Mouse (Mus musculus) ovary, postnatal 36 days (tissue): ENCODE results near the gene Mesp1.
"Not testable (repeated sequence)": the region's sequence is repeated elsewhere in the genome, so short reads cannot be mapped to it uniquely, and the experiment has no call there.

ENCODE experiments used
- DNase-seq: peaks from one replicate; pipeline ENCODE4 v3.0.0; 2022; ENCODE audit warnings: low spot score, mixed read lengths

Mesp1 gene

DNA sequence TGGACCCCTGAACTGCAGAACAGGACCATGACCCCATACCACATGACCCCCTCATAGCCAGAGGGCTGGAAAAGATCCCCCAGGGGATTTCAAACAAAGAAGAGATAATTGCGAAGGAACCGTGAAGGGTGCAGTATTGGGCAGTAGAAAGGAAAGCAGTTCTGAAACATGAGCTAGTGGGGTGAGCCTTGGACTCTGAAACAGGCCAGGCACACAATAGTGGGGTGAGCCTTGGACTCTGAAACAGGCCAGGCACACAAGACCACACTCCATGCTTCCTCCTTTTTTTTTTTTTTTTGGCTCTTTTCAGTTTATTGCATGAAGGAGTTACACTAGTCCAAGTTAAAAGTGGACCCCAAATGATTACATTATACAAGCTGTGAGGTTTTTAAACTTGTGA, 3.8 kb downstream of the Mesp1 start:
- not testable (repeated sequence) for DNase-seq

DNA sequence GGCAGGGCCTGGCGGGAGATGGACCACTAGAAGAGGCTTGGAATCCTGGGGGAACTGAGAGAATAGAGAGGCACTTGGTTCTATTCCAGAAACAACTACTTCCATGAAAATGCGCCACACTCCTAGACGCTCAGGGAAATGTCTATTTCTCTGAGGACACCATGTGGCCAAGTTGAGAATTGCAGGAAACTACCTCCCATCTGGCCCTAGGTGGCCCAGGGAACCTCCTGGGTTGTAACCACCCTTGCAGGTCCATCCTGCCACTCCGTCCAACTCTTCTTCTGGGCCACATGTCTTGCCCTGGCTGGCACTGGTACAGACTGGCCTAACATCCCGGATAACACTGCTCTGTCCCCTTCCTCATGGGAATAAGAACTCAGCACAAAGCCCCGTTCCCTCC, 7.3 kb downstream of the Mesp1 start:
- peak; percentile 52 for DNase-seq

DNA sequence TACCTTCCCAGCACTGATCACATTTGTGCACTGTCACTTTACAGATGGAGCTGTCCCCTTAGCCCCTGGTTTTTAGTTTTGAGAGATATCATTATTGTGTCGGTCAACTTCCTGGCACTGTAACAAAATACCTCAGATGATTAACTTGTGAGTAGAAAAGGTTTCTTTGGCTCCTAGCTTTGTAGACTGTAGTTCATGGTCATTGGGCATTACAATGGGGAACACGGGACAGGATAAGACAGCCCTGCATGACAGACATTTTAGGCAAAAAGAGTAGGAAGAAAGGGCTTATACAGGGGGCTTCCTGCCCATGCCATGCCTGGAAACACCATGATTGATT, 11.1 kb downstream of the Mesp1 start:
- no peak for DNase-seq

DNA sequence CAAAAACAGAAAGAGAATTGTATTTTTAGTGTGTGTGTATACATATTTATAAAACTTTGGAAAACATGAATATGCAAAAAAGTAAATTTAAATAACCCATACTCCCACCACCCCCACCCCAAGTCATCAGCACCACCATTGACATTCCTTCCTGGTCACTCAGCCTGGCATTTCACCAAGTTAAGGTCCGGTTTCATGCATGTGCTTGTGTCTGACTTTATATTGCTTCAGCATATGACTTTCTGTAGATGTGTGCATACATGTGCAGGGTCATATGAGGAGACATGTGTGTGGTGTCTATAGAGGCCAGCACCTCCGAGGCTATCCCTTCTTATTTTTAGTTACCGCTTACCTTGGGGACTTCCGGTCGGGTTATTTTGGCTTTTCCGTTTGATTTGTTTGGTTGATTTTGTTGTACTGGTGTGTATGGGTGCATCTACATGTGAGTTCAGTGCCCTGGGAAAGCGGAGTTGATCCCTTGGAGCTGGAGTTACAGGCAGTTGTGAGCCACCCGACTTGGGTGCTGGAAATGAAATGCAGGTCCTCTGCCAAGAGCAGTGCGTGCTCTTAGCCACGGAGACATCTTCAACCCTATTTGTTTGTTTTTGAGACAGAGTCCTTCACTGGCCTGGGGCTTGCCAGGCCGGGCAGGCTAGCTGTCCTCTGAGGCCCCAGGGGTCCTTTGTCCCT, 11.6 kb downstream of the Mesp1 start:
- DNase-seq, result no peak

DNA sequence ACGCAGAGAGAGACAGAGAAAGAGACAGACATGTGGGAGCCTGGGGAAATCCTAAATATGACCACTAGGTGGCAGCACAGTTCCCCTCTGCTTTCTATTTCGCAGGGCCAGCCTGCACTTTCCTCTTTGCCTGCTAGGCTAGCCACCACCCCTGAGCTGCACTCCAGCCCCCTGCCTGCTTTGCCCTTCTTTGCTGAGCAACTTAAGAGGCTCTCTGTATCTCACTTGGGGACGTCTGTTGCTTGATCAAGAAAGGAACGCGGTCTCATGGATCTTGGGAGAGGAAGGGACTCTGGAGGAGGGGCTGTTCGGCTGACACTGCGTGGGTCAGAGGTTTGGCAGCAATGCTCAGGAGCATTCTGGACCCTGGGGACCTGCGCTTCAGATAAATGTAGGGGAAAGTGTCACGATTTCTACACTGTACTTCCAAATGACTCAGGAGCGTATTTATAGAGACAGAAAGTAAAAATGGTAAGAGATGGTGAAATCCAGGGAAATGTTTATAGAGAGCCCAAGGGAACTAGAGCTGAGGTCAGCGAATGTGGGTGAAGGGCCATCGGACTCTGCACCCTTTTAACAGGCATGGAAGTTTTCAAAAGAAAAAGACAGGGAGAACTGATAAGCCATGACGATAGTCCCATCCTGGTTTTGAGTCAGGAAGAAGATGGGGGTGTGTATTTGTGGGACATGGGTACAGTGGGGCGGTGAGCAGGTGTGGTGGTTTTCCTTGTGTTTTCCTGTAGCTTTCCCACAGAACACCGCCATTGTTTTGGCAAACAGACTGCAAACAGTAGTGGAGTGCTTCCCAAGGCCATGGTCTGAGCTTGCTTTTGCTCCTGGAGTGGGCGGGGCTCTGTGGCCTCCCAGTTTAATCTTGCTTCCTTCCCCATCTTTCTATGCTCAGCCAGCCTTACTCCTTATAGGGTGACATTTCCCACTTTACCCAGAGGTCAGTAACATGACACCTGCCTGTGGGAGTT, 12.7 kb downstream of the Mesp1 start:
- DNase-seq, result peak; percentile 74

DNA sequence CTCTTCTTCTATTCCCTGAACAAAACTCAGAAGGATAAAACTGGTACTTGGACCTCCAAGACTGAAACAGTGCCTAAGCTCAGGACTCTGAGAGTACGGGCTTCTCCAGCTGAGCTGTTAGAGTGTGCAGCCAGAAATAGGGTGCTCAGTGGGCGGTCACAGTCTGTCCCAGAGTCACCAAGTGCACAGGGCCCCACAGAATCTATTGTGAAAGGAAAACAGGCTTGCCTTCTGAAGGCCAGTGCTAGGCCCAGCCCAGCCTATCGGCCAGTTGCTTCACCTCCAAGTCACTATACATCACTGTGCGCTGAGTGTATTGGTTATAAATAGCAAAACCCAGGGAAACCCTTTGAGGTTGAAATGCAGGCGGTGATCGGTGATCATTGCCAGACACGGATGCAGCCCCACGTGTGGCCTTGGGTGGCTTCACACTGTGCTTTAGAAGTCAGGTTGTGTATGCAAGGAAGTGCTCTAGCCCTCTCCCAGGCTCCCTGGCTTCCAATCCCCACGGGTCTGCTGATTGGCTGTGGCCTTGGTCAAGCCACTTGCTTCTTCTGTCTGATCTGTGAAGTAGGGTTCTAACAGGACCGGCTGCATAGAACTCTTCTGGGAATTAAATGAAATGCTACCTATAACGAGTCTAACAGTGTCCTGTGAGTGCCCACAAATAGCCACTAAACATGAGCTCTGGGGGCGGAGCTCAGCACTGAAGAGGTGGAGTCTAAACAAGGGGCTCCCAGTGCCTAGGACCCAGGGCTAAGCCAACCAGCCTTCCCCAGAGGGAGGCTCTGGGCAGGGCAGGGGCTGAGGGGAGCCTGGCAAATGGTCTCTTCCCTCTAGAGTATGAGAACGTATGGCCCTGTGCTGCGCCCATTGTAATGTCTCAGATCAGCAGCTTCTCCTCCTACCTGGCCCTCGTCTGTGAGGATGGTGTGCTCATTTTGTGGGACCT, 21.8 kb downstream of the Mesp1 start:
- no peak for DNase-seq

DNA sequence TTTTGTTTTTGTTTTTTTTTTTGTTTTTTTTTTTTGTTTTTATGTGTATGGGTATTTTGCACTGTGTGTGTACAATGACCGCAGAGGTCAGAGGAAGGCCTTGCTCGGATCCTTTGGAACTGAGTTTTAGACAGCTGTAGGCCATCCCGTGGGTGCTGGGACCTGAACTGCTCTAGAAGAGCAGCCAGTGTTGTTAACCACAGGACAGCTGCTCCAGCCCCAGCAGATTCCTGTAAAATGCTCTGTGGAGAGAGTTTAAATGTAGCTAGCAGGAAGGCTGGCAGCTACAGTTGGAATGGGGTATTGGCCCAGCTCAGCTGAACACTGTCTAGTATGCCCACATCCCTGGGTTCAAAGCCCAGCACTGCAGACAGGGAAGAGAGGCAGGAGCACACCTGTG, 23.9 kb downstream of the Mesp1 start:
- DNase-seq, result no peak

DNA sequence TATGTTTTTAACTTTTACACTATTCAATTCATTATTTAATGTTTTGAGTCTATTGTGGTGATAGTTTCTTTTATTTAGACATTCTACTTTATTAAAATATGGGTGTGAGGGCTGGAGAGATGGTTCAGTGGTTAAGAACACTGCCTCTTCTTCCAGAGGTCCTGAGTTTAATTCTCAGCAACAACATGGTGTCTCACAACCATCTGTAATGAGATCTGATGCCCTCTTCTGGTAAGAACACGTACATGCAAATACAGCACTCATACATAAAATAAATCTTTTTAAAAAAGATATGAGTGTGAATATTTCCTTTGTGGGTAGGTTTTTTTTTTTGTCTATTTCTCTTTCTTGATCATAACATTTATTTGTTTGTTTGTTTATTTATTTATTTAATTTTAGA, 27.6 kb downstream of the Mesp1 start:
- DNase-seq, result no peak

DNA sequence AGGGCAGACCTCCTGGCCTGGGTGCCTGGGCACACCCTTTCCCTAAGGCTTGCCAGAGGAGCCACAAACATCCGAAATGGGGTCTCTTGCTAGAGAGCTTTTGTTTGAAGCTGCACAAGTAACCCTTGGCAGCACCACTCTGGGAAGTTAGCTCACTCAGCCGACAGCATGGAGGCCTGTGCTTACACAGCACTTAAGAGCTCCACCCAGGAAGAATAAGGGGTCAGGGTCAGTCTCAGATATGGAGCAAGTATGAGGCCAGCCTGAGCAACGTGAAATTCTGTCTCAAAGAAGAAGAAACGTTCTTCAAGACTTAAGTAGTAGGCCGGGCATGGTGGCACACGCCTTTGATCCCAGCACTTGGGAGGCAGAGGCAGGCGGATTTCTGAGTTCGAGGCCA, 31.5 kb downstream of the Mesp1 start:
- no peak for DNase-seq

DNA sequence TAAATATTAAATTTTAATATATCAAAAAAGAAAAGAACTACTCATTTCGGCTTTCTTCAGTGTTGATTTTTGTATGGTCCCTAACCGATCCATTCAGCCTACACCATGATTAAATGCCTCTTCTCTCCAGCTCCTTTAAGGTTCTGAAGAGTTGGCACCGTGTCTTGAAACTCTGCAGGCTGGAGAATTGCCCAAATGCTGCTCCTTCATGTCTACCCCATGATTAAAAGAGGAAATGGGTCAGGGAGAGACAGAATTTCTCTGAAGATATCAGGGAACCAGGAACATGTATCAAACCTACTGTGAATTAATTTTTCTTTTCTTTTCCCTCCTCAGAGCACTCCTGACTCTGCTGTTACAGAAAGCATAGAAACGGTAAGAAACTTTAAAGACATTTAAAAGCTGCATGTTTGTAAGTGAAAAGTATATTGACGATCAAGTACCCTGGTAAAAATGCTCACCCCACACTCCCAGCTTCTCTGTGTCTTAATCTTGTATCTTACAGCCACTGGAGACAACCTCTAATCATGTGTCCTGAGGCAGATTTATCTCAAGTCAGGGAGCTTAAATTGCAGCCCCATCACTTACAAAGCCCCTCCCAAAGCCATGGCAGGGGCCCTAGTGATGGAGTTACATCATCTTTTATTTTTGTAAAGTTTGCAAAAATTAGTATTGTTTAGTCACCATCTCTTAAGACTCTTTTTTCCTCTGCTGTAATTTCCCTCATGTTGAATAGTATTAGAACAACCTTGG, 32.3 kb downstream of the Mesp1 start:
- no peak for DNase-seq

DNA sequence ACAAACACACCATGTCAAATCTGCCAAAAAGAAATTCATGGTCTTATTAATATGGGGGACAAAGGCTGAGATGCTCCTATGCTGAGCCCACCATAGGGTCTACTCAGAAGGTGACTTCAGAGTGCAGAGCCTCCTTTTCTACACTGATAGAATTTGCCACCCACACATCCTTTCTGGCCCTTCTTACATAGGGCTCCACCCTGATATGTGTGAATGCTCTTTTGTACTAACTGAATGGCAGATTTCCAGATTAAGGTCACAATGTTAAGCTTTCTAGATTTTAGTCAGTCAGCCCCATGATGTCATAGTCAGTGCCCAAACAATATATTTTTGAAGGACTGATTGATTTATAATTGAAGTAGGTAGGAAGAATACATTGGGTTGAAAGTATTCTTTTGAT, 33.8 kb downstream of the Mesp1 start:
- DNase-seq, result no peak

DNA sequence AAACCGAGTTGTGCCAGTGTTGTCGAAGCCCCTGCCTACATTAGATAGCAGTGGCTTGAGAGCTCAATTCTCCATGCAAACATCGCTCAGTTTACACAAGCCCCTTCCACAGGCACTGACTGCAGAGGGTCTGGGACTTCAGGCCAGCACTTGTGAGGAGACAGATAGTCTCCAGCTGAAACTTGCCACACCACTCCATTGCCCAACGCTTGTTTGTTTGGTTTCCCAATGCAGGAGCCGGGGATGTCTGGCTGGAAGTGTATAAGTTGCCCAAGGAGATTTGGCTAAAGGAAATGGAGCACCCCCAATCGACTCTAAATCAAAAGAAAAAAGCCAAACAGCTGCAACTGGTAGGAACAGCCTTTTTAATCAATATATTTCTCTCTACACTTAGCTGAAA, 35.4 kb downstream of the Mesp1 start:
- no peak for DNase-seq

DNA sequence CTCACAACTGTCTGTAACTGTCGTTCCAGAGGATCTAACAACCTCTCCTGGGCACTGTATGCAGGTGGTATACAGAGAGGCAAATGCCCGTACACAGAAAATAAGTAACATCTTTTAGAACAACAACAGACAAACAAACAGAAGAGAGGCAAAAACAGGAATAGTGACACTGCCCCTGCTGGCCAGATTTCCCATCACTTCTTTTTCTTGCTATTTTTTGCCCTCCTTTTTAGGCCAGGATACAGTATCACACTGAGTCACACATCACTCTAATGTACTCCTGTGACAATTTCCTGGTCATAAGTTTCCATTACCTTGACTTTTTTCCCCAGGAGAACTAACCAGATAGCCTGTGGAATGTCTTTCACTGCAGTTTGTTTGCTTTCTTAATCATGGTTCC, 37.3 kb downstream of the Mesp1 start:
- DNase-seq, result no peak

DNA sequence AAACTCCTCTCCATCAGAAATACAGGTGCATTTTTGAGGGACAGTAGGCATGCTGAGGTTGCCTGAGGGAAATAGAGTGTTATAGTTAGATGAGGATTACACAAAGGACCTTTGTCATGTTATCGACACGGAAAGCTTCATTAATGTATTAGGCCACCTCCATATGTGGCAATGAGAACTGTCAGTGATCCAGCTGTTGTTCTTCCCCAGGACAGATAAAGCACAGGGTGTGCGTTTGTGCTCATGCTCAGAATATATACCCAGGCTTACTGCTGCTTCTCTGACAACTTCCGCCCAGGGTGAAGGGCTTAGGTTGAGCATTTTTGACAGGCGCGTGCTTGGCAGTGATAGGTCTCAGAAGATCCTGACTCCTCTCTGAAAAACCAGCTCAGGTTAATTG, 44.1 kb downstream of the Mesp1 start:
- no peak for DNase-seq

DNA sequence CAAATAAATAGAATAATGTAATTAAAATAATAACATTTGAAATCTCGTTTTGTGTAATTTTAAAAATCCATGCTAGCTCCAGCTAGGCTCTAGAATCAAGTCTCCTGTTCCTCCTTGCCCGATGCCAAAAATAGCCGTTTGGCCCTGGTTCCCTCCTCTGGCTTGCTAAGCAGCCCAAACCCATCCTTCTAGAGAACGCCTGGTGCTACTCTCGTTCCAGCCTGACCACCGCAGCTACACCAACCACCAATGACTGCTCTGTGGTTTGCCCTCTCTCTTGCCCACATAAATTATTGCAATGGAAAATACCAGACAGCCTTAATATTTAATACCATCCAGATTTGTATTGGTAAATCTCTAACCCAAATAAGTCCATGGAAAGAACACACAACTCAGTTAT, 45.9 kb downstream of the Mesp1 start:
- no peak for DNase-seq

DNA sequence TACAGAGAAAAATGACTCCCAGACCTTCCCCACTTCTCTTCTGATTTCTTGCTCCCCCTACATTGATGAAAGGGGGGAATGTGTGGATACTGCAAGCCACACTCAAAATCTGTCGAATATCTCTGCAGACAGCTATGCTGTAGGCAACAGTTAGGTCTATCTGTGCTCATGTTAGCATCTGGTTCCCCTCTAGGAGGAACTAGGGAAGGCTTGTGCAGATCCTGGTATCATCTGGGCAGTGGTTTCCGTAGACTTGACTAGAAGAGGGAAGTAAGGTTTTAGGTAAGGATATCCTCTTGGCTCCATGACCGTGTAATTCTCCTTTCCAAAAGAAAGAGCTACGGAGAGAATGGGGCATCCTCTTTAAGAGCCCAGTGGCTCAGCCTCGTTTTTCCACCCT, 49.0 kb downstream of the Mesp1 start:
- DNase-seq, result no peak

DNA sequence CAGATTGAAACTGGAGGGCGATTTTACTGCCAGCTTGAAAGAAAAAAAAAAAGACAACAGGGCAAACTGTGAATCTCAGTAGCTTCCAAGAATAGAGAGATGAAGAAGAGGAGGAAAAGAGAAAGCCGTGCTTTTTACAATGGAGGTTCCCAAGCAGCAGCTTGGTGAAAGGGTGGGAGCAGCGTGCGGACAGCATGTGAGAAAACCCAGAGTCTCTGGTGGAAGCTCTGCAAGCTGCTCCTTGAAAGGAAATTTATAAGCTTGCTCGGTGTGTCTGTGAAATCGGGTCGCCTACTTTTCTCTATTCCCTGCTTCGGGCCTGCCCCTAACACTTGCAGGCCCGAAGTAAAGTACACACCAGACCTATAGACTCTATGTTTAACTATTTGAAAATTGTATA, 49.5 kb downstream of the Mesp1 start:
- DNase-seq, result no peak

DNA sequence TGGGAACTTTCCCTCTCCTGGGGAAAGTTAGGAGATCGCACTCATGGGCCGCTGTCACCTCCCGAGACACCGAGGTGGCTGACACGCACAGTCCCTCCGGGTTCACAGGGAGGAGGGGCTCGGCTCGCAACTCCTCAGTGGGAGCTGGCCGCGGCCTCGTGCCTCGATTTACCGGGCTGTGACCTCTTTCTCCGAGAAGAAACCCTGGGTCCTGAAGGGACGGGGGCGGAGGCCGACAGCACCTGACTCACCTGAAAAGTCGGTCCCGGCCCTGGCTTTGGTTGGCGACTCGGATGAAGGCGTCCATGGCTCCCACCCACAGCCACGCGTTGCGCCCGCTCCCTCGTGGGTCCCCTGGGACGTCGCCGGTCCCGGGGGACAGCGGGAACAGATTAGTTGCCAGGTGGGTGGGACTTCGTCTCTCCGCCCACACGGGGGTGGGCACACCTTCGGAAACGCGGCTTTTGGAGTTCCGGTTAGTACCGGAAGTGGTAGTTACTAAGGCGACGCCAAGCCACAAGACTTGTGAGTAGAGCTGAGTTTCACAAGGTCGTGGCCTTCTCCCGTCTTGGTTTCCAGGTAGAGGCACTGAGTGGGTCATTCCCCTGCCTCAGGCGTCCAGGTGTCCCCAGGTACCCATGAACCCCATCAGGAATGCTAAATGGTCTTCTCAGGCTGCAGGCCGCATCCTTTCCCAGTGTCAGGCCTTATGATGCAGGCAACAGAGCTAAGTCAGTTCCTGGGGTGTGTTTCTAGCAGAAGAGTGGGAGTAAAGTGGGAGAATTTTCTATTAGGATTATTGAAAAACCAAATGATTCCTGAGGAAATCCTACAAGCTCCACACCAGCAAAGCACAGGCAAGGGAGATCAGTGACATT, 50.7 kb downstream of the Mesp1 start, which contains the start of the genes Pex11a and Wdr93:
Pex11a (minus strand) TSS at position 473 of the 878 bp plus-strand sequence.
Wdr93 (plus strand) TSS at position 505 of the 878 bp plus-strand sequence.
- peak; percentile 79 for DNase-seq

DNA sequence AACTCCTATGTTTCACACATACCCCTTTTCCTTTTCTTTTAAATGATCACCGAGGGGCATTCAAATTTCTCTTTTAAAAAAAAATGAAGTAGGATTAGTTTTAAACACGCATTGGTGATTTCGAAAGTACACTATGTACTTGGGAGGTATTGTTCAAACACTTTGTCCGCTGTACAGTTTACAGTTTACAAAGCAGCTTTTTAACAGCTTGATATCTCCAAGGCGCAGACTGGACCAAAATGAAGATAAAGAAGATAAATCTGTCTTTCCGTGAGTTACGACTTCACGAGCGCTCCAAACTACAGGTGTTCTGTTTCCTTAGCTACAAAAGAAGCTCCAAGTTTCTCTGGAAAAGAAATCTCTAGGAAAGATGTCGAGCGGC, 51.3 kb downstream of the Mesp1 start:
- no peak for DNase-seq
